Mouse (Mus musculus) heart, embryonic 16.5 days (tissue): ENCODE data around the gene Tdrd3. TPM values are rescaled to one million over a fixed set of nuclear protein-coding genes. Genes with fewer than 3 reads are reported as not detected.

Experiments used
- ATAC-seq: fragments of 200-750 bp; cut with Nextera tagmentation; replicated peaks from 2 replicates; pipeline ENCODE4 v1.8.0; 2017; ENCODE audit warnings: moderate number of reproducible peaks; ENCODE audit not compliant: insufficient read depth, low FRiP score; ENCODE audit errors: extremely low read depth
- H3K27ac ChIP-seq: fragments of 300-500 bp; sonication (generic); 2 replicates; pipeline ENCODE4 v1.5.1; 2014; ENCODE audit warnings: mild to moderate bottlenecking, low read length, control low read depth, moderate library complexity
- H3K27me3 ChIP-seq: fragments of 300-500 bp; sonication (generic); 2 replicates; pipeline ENCODE4 v1.6.1; 2014; ENCODE audit warnings: low read length, mixed read lengths; ENCODE audit not compliant: control insufficient read depth, insufficient read depth
- H3K36me3 ChIP-seq: fragments of 300-500 bp; sonication (generic); 2 replicates; pipeline ENCODE4 v1.6.1; 2014; ENCODE audit not compliant: control insufficient read depth, insufficient read depth
- H3K4me1 ChIP-seq: fragments of 300-500 bp; sonication (generic); 2 replicates; pipeline ENCODE4 v1.6.1; 2014; ENCODE audit warnings: low read length, mixed read lengths; ENCODE audit not compliant: control insufficient read depth, insufficient read depth
- H3K4me2 ChIP-seq: fragments of 300-500 bp; sonication (generic); 2 replicates; pipeline ENCODE4 v1.6.1; 2014; ENCODE audit warnings: low read depth, mild to moderate bottlenecking, control low read depth, low read length
- H3K4me3 ChIP-seq: fragments of 300-500 bp; sonication (generic); 2 replicates; pipeline ENCODE4 v1.5.1; 2014; ENCODE audit warnings: mild to moderate bottlenecking, control low read depth, low read length
- H3K9ac ChIP-seq: fragments of 300-500 bp; sonication (generic); 2 replicates; pipeline ENCODE4 v1.6.1; 2014; ENCODE audit warnings: low read length, control low read depth
- H3K9me3 ChIP-seq: fragments of 300-500 bp; sonication (generic); replicated peaks from 2 replicates; pipeline ENCODE4 v1.6.1; 2016; ENCODE audit warnings: low read length; ENCODE audit not compliant: control insufficient read depth
- WGBS: fragments of 180-500 bp; shearing (Covaris S2); extraction: QIAGEN DNeasy Blood & Tissue Kit; methylation state at CpG from one replicate; pipeline ENCODE4 v1.1.7; 2014; 5-methylcytosine and 5-hydroxymethylcytosine counted together
- polyA plus RNA-seq: library from polyadenylated mRNA; unstranded; fragments of >200 nt; fragmentation: Nextera tagmentation; extraction: Ambion mirVana; gene quantifications from 2 replicates; pipeline ENCODE4 v1.2.1, GENCODE M21; 2015

Gene Tdrd3
- polyA plus RNA-seq: 18.7 and 19.3 TPM in 2 replicates

DNA sequence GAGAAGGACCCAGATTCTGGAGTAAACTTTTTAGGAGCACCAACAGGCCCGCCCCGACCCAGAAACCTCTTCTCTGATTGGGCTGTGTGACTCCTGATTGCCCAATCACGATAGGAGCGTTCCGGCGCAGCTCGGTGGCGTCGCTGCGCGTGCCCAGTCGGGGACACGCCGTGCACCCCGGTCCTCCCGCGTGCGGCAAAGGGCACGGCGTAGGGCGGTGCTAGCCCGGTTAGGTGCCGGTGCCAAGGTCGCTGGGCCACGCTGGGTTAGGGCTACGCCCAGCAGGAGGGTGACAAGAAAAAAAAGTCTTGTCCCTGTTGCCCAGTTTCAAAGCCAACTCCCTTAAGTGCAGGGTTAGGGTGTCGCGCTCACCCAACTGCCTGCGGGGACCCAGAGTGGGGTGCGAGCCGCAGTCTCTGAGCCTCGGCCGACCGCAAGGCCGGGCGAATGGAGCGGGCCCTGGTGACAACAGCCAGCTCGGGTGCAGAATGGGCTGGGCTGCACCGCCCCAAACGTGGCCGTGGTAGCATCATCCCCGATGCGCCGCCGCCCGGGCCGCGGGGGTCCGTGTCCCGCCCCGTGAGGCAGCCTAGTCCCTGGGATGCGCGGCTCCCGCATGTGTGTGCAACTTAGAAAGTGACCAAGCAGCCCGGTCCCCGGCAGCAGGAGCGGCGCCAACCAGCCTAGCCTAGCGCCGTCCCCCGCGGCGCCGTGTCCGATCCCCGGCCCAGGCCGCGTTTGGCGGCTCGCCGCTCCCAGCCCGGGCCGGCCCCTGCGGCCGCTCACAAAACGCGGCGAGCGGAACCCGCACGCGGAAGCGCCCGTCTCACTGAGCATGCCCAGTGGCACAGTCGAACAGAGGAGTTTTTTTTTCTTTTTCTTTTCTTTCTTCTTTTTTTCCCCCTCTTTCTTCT, at the start of gene Tdrd3:
Tdrd3 (plus strand) TSS at position 832 of the 914 bp plus-strand sequence.
- Histone ChIP-seq H3K4me3 (peak within 1 kb of the TSS; percentile 75), H3K27ac (peak within 1 kb of the TSS; percentile 100), H3K27me3 (no peaks in the 10 kb centered on the region), H3K9me3 (no peaks in the 10 kb centered on the region), H3K36me3 (no peaks in the 10 kb centered on the region), H3K9ac (peak within 1 kb of the TSS; percentile 99), H3K4me2 (peak within 1 kb of the TSS; percentile 91), H3K4me1 (peaks cover 18% of the 10 kb centered on the region)
- WGBS: under 1% methylated on average over 84 of the region's 85 CpGs
- ATAC-seq: peak; percentile 94

DNA sequence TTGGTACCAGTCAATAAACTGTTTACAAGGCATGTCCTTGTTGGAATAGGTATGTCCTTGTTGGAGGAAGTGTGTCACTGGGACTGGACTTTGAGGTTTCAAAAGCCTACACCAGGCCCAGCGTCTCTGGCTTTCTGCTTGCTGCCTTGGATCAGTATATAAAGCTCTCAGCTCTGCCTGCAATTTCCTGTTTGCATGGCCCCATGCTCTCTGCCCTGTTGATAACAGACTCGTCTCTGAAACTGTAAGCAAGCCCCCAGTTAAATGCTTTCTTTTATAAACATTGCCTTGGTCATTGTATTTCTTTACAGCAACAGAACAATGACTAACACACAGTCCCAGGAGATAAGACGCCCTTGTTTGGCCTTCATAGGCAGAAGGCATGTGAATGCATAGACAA, 49.3 kb upstream of the Tdrd3 start:
- H3K4me2 ChIP-seq: no peak overlapping the region
- H3K9ac ChIP-seq: no peak overlapping the region
- no peaks in the 10 kb centered on the region for H3K36me3 ChIP-seq
- no peak overlapping the region for H3K4me3 ChIP-seq
- H3K4me1 ChIP-seq: no peaks in the 10 kb centered on the region
- H3K27me3 ChIP-seq: no peaks in the 10 kb centered on the region
- no peak overlapping the region for H3K27ac ChIP-seq
- no peaks in the 10 kb centered on the region for H3K9me3 ChIP-seq
- 47% methylated on average over 3 of the region's 3 CpGs for WGBS
- no peak for ATAC-seq

DNA sequence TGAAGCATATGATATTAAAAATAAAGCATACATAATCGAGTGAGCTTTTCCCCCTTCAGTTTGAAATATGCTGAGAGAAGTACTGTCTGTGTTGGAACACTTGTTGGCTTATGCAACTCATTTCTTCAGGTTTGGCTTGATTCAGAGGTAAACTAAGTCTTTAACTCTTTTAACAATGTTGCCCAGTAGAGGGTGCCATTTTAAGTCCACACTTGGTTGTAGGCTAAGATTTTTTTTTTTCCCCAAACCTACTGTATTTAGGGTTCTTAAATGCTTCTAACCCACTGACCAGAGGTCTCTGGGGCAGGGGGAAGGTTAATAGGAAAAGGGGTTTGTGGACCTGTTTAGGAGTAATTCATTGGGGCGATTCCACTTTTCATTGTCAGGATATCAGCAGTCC, 33.4 kb upstream of the Tdrd3 start:
- H3K27me3 ChIP-seq: no peaks in the 10 kb centered on the region
- H3K9ac ChIP-seq: no peak overlapping the region
- ATAC-seq: no peak
- no peak overlapping the region for H3K4me3 ChIP-seq
- no peak overlapping the region for H3K27ac ChIP-seq
- H3K36me3 ChIP-seq: no peaks in the 10 kb centered on the region
- WGBS: 54% methylated on average over 2 of the region's 2 CpGs
- no peaks in the 10 kb centered on the region for H3K4me1 ChIP-seq
- H3K9me3 ChIP-seq: no peaks in the 10 kb centered on the region
- H3K4me2 ChIP-seq: no peak overlapping the region

DNA sequence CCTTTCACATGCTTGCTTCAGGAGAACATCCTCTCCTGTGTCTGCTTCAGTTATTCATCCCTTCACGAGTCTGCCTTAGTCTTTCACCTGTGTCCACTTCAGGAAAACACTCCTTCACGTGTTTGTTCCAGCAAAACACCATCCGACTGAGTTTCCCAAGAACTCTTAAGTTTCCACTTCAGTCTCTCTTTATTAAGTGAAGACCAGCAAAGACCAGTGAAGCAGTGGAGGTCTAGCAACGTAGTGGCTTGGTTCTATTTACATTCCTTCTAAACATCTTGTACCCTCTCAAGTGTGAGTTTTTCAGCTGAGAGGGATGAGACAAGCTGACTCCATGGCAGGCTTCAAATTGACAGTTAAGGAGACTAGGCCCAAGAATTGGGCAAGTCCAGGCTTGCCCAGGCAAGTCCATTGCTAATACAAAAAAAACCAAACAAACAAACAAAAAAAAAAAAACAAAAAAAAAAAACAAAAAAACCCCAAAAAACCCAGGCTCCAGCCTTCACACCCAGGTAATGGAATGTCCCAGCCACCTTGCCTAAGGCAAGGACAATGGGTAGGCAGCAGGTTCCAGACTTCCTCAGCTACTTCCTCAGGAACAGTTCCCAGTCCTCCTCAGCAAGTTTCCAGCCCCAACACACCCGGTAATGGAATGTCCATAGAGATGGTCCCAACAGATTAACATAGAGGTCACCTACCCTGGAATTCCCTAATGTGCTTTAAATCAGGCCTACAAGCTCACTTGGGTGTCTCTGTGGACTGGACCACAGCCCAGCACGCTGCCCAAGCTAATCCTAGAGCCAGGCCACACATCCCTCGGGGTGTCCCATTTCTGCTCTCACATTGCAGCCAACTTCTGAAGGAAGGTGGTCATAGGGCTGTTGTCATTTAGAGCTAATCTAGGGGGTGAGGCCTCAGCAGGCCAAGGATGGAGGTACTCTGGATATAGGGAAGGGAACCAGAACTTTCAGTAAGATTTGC, 31.9 kb upstream of the Tdrd3 start:
- 71% methylated on average over 7 of the region's 7 CpGs for WGBS
- ATAC-seq: no peak

DNA sequence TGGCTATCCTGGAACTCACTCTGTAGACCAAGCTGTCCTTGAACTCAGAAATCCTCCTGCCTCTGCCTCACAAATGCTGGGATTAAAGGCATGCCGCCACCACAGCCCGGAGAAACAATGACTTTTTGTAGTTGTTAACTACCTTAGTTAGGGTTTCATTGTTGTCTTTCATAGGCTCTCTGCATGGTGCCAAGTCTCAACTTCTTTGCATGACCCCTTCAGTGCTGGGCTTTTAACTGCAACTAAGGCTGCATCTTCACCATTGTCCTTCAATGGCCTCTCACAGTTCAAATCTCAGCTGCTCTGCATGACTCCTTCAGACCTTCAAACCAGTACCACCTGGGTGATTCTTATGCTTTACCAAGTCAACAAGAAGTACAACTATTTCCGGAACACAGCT, 23.3 kb upstream of the Tdrd3 start:
- Histone ChIP-seq H3K4me2 (no peak overlapping the region), H3K27me3 (no peaks in the 10 kb centered on the region), H3K4me1 (no peaks in the 10 kb centered on the region), H3K27ac (no peak overlapping the region), H3K4me3 (no peak overlapping the region), H3K36me3 (no peaks in the 10 kb centered on the region), H3K9me3 (no peaks in the 10 kb centered on the region; the same call in 1 of the 2 replicates), H3K9ac (no peak overlapping the region)
- WGBS: 87% methylated on average over 3 of the region's 3 CpGs
- no peak for ATAC-seq

More for the DNA sequence above, 31.9 kb upstream of the Tdrd3 start:
- Histone ChIP-seq H3K4me2 (no peak overlapping the region), H3K4me1 (no peaks in the 10 kb centered on the region), H3K27ac (no peak overlapping the region), H3K27me3 (no peaks in the 10 kb centered on the region), H3K9me3 (no peaks in the 10 kb centered on the region), H3K4me3 (no peak overlapping the region), H3K36me3 (no peaks in the 10 kb centered on the region), H3K9ac (no peak overlapping the region)

DNA sequence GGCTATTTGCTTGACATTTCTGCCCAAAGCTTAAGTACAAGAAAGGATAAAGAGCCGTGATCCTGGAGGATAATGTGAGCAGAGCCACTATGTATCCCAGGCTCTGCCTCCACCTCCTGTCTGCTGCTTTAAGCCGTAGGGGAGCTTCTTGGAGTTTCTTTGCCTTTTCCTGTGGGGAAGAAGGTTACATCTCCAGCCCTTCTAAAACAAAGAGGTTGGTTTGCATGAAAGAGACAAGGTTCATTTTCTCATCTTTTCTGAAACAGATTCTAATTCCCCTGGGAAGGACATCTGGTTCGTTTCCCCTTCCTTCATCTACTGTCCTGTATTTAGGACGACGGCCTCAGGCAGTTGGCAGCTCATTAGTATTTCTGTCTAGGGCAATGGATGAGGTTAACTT, 19.8 kb upstream of the Tdrd3 start:
- no peaks in the 10 kb centered on the region for H3K4me1 ChIP-seq

DNA sequence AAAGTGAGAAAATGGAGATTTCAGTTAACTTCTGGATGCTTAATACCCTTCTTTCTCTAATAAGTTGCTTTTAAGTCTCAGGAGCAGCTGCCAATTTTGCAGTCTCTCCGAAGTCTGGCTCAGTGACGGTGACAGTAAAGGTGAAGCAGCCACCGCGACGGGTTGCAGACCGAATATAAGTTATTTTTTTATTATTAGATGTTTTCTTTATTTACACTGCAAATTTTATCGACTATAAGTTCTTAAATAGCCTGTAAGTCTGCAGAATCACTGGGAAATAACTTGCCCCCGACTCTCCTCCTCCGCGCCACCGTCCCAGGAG, 992 bp upstream of the Tdrd3 start:
- no peaks in the 10 kb centered on the region for H3K36me3 ChIP-seq
- H3K27ac ChIP-seq: peak overlapping the region; percentile 100
- WGBS: under 1% methylated on average over 11 of the region's 11 CpGs
- H3K9ac ChIP-seq: peak overlapping the region; percentile 99
- H3K4me1 ChIP-seq: peaks cover 18% of the 10 kb centered on the region
- peak overlapping the region; percentile 91 for H3K4me2 ChIP-seq
- no peaks in the 10 kb centered on the region for H3K27me3 ChIP-seq
- no peak for ATAC-seq
- peak overlapping the region; percentile 75 for H3K4me3 ChIP-seq
- no peaks in the 10 kb centered on the region for H3K9me3 ChIP-seq

More for the DNA sequence above, 19.8 kb upstream of the Tdrd3 start:
- Histone ChIP-seq H3K36me3 (no peaks in the 10 kb centered on the region), H3K9me3 (no peaks in the 10 kb centered on the region; the same call in 1 of the 2 replicates), H3K4me2 (no peak overlapping the region), H3K9ac (no peak overlapping the region), H3K4me3 (no peak overlapping the region), H3K27me3 (no peaks in the 10 kb centered on the region), H3K27ac (no peak overlapping the region)
- WGBS: 72% methylated on average over 5 of the region's 5 CpGs
- no peak for ATAC-seq

DNA sequence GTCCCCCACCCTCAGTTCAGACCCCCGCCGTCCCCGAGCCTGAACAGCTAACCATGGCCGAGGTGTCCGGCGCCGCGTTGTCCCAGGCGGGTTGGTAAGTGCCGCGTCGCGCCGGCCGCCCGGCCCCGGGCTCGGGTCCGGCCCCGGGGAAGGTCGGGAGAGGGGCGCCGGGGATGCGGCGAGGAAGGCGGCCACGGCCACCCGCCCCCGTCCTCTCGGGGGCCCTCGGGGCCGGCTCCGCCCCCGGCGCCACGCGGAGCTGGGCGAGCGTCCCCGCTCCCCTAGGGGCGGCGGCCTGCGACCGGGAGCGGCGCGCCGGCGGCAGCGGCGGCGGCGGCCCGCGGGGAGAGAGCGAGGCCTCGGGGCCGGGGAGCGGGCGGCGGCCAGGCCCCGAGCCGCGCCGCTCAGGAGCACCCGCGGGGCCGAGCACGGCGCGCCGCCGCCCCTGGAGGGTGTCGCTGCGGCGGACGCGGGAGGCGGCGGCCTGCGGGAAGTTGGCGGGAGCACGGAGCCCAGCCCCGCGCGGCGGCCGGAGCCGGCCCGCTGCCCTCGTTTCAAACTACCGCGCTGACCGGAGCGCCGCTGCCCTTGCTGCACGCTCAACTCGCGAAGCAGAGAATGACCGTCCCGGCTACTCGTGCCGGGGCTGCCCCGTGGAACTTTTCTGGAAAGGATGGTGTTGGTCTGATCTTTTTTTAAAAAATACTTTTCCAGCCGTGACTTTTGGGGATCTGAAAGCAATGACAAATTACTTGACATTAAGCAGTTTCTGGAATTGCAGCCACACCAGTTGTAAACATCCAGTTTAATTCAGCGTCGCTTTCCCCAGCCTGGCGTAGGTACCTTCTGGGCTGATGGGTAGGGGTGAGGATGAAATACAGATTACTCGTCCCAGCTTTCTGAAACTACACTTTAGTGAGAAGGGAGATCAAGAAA, 584 bp downstream of the Tdrd3 start:
- Histone ChIP-seq H3K36me3 (no peaks in the 10 kb centered on the region), H3K4me1 (peaks cover 26% of the 10 kb centered on the region), H3K9me3 (no peaks in the 10 kb centered on the region), H3K27me3 (no peaks in the 10 kb centered on the region), H3K4me2 (peak overlapping the region; percentile 91), H3K9ac (peak overlapping the region; percentile 99), H3K27ac (peak overlapping the region; percentile 100), H3K4me3 (peak overlapping the region; percentile 75)
- ATAC-seq: peak; percentile 52
- WGBS: under 1% methylated on average over 72 of the region's 109 CpGs
